Mouse (Mus musculus) neural tube, embryonic 11.5 days (tissue): ENCODE measurements around the gene Serpinb1c. TPM values are rescaled to one million over a fixed set of nuclear protein-coding genes. Genes with fewer than 3 reads are reported as not detected.
"Not testable (repeated sequence)": the region's sequence is repeated elsewhere in the genome, so short reads cannot be mapped to it uniquely, and the experiment has no call there.

Source experiments
- ATAC-seq: fragments of 200-750 bp; cut with Nextera tagmentation; 2 replicates; pipeline ENCODE4 v1.8.0; 2017; ENCODE audit warnings: moderate number of reproducible peaks, mild to moderate bottlenecking, moderate TSS enrichment, moderate library complexity; ENCODE audit not compliant: insufficient read depth, low FRiP score, low TSS enrichment
- DNase-seq: peaks from one replicate; pipeline ENCODE4 v3.0.0-alpha.2; 2015; ENCODE audit warnings: low spot score
- H3K27ac ChIP-seq: fragments of 300-500 bp; sonication (generic); 2 replicates; pipeline ENCODE4 v1.5.1; 2014; ENCODE audit warnings: low read depth, mild to moderate bottlenecking, low read length
- H3K27me3 ChIP-seq: fragments of 300-500 bp; sonication (generic); 2 replicates; pipeline ENCODE4 v1.6.1; 2014; ENCODE audit warnings: mild to moderate bottlenecking, low read length, mixed read lengths; ENCODE audit not compliant: control insufficient read depth, insufficient read depth
- H3K36me3 ChIP-seq: fragments of 300-500 bp; sonication (generic); 2 replicates; pipeline ENCODE4 v1.6.1; 2014; ENCODE audit warnings: mild to moderate bottlenecking, low read length, moderate library complexity, mixed read lengths; ENCODE audit not compliant: control insufficient read depth, insufficient read depth
- H3K4me1 ChIP-seq: fragments of 300-500 bp; sonication (generic); 2 replicates; pipeline ENCODE4 v1.6.1; 2014; ENCODE audit warnings: low read length, mixed read lengths; ENCODE audit not compliant: control insufficient read depth, insufficient read depth
- H3K4me2 ChIP-seq: fragments of 300-500 bp; sonication (generic); 2 replicates; pipeline ENCODE4 v1.6.1; 2014; ENCODE audit warnings: low read depth, mild to moderate bottlenecking, moderate library complexity
- H3K4me3 ChIP-seq: fragments of 300-500 bp; sonication (generic); 2 replicates; pipeline ENCODE4 v1.5.1; 2014; ENCODE audit warnings: low read depth, low read length
- H3K9ac ChIP-seq: fragments of 300-500 bp; sonication (generic); 2 replicates; pipeline ENCODE4 v1.6.1; 2014; ENCODE audit warnings: mild to moderate bottlenecking, low read length
- H3K9me3 ChIP-seq: fragments of 300-500 bp; sonication (generic); 2 replicates; pipeline ENCODE4 v1.6.1; 2016; ENCODE audit warnings: low read length; ENCODE audit not compliant: control insufficient read depth
- WGBS: fragments of 180-500 bp; shearing (Covaris S2); extraction: QIAGEN DNeasy Blood & Tissue Kit; methylation state at CpG from one replicate; pipeline ENCODE4 v1.1.7; 2014; 5-methylcytosine and 5-hydroxymethylcytosine counted together
- polyA plus RNA-seq: library from polyadenylated mRNA; unstranded; fragments of >200 nt; fragmentation: Nextera tagmentation; extraction: Ambion mirVana; gene quantifications from 2 replicates; pipeline ENCODE4 v1.2.1, GENCODE M21; 2014

The Serpinb1c gene
- polyA plus RNA-seq = not detected in 2 replicates

- 86% methylated on average over 2 of the region's 2 CpGs for WGBS
- Histone ChIP-seq H3K4me2 (no peak within 1 kb of the TSS), H3K4me3 (no peak within 1 kb of the TSS), H3K27ac (no peak within 1 kb of the TSS), H3K27me3 (no peaks in the 10 kb centered on the region), H3K9me3 (no peaks in the 10 kb centered on the region), H3K9ac (no peak within 1 kb of the TSS), H3K36me3 (no peaks in the 10 kb centered on the region), H3K4me1 (no peaks in the 10 kb centered on the region)
- ATAC-seq (no peak), DNase-seq (no peak)
Measured at GRCm38 (mm10) chr13:32898111-32898510, at the start of gene Serpinb1c. Serpinb1c (minus strand) TSS chr13:32898211.

- 82% methylated on average over 3 of the region's 3 CpGs for WGBS
- H3K36me3 ChIP-seq, H3K4me2 ChIP-seq, ATAC-seq, H3K27me3 ChIP-seq, H3K9me3 ChIP-seq, DNase-seq, H3K4me3 ChIP-seq, H3K27ac ChIP-seq, H3K9ac ChIP-seq, H3K4me1 ChIP-seq: not testable (repeated sequence)
Measured at GRCm38 (mm10) chr13:32939191-32939590, 41.2 kb upstream of the Serpinb1c start.

- H3K9ac ChIP-seq, ATAC-seq, H3K9me3 ChIP-seq, H3K4me1 ChIP-seq, H3K4me3 ChIP-seq, DNase-seq, H3K27ac ChIP-seq, H3K4me2 ChIP-seq, H3K27me3 ChIP-seq, H3K36me3 ChIP-seq: not testable (repeated sequence)
- WGBS = 91% methylated on average over 4 of the region's 4 CpGs
Measured at GRCm38 (mm10) chr13:32938275-32938674, 40.3 kb upstream of the Serpinb1c start.

DNA sequence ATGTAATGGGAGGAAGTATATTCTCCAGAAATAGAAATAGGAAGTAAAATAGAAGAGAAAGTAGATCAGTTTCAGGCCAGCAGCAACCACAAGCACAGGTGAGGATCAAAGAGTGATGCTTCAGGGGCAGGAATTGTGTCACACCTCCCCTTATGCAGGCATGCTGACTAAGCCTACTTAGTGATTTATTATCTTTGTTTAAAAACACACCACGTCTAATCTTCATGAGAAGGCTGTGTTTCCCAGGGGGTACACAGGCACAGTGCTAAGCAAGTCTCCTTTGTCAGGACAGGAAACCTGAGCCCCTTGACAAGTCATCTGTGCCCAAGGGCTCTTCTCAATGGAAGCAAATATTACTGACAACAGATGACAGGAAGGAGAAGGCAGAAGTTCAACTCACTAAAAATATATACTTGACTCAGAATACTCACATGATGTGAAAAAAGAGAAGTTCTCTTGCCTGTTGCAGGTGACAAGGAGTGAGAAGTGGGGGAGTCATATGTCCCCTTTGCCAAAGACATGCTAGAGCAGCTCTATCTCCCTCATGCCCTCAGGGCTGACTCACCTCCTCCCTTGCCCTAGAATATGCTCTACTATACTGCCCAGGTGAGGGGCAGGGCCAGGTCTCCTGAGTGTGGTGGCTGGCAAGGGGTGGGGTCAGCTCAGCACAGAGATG is 36.8 kb upstream of the Serpinb1c start:
- WGBS = 39% methylated on average over 1 of the region's 1 CpGs
- H3K4me2 ChIP-seq = no peak overlapping the region

DNA sequence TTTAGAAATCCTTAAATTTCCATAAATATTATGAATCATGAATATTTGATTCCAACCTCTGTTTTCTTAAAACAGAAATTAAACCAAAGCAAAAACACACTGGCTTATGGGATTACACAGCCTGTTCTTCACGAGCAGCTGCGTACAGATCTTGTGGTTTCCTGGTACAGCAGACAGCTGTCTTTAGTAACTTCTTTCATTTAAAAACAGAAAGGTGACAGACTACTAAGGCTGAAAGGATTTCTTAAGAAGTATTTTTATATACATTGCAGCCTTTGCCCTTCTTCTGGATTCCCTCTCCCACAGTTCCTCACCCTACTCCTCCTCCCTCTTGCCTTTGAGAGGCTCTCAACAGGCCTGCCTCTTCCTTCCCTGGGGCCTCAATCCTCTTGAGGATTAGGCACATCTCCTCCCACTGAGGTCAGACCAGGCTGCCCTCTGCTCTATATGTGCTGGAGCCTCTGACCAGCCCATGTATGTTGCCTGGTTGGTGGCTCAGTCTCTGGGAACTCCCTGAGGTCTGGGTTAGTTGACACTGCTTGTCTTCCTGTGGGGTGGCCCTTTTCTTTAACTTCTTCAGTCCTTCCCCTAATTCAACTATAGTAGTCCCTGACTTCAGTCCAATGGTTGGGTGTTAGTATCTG is 31.2 kb upstream of the Serpinb1c start:
- no peaks in the 10 kb centered on the region for H3K9me3 ChIP-seq
- DNase-seq (no peak), ATAC-seq (no peak)
- no peak overlapping the region for H3K27ac ChIP-seq
- no peaks in the 10 kb centered on the region for H3K27me3 ChIP-seq
- H3K9ac ChIP-seq = no peak overlapping the region
- no peaks in the 10 kb centered on the region for H3K36me3 ChIP-seq
- H3K4me2 ChIP-seq = no peak overlapping the region
- H3K4me3 ChIP-seq = no peak overlapping the region
- H3K4me1 ChIP-seq = no peaks in the 10 kb centered on the region
- WGBS = 86% methylated on average over 2 of the region's 2 CpGs

More for the DNA sequence above, 36.8 kb upstream of the Serpinb1c start:
- Histone ChIP-seq H3K36me3 (no peaks in the 10 kb centered on the region), H3K4me1 (no peaks in the 10 kb centered on the region), H3K4me3 (no peak overlapping the region), H3K9me3 (no peaks in the 10 kb centered on the region), H3K27ac (no peak overlapping the region), H3K27me3 (no peaks in the 10 kb centered on the region), H3K9ac (no peak overlapping the region)
- DNase-seq = no peak
- no peak for ATAC-seq

DNA sequence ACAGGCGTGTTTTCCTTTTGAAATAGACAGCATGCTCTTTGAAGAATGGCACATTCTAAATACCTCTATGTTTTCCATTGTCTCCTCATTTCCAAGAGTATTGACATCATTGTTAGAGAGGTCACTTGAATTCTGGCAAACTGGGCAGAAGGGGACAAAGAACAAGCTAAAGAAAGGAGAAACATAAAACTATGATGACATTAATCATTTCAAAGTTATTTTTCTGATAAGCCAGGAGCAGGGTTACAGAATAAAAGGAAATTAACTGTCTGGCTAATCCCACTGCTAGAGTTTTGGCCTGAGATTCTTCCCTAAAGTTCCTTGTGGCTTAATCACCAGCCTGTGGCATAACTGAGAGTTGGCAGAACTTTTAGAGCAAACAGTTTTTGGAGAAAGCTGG is 29.2 kb upstream of the Serpinb1c start:
- Histone ChIP-seq H3K27ac (no peak overlapping the region), H3K4me2 (no peak overlapping the region), H3K4me3 (no peak overlapping the region), H3K4me1 (no peaks in the 10 kb centered on the region), H3K27me3 (no peaks in the 10 kb centered on the region), H3K9ac (no peak overlapping the region), H3K36me3 (no peaks in the 10 kb centered on the region), H3K9me3 (no peaks in the 10 kb centered on the region)
- WGBS = 71% methylated on average over 1 of the region's 1 CpGs
- no peak for ATAC-seq
- no peak for DNase-seq

GRCm38 (mm10) chr13:32926661-32927060 is 28.6 kb upstream of the Serpinb1c start:
- H3K9me3 ChIP-seq = no peaks in the 10 kb centered on the region
- H3K4me2 ChIP-seq = no peak overlapping the region
- no peak overlapping the region for H3K4me3 ChIP-seq
- no peaks in the 10 kb centered on the region for H3K4me1 ChIP-seq
- ATAC-seq (no peak), DNase-seq (no peak)
- no peaks in the 10 kb centered on the region for H3K36me3 ChIP-seq
- no peak overlapping the region for H3K27ac ChIP-seq
- H3K9ac ChIP-seq = no peak overlapping the region
- 96% methylated on average over 2 of the region's 2 CpGs for WGBS
- H3K27me3 ChIP-seq = no peaks in the 10 kb centered on the region

- 54% methylated on average over 7 of the region's 7 CpGs for WGBS
- Histone ChIP-seq H3K4me1 (no peaks in the 10 kb centered on the region), H3K4me3 (no peak overlapping the region), H3K27me3 (no peaks in the 10 kb centered on the region), H3K27ac (no peak overlapping the region), H3K9ac (no peak overlapping the region), H3K4me2 (no peak overlapping the region), H3K9me3 (no peaks in the 10 kb centered on the region), H3K36me3 (no peaks in the 10 kb centered on the region)
- DNase-seq (no peak), ATAC-seq (no peak)
Measured at GRCm38 (mm10) chr13:32924578-32925360, 26.8 kb upstream of the Serpinb1c start.
